In the genomic region with DNA sequence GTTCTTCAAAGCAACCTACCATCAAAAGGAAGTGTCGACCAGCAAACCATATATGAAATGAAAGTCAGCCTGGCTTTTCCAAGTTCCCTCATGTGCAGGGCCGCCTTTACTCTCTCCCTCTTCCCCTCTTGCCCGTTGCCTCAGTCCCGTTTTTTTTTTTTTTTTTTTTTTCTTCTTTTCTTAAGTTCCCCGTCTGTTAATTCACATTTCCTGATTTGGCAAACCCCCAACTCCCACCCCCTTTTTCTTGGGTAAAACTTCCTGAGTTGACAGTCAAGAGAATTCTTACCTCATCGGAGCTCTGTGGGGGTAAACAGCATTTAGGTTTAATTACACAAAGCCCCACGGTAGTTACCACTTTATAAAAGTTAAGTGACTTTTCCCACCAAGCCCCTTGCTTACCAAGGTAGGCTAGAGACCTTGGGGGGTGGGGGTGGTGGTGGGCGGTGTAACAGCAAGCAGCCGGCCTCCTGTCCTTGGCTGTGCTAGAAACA, we compare ENCODE assay signal across 12 mouse cellular contexts.
A peak's percentile ranks its signal among the peaks of the same experiment; 100 is the strongest.
DNase-seq lines count a peak whose midpoint lies in the region; ATAC-seq and TF ChIP-seq lines count a peak whose summit lies in the region.
"Had no signal": no experiment of that assay in that cellular context is flagged by ENCODE, and none has a peak within 500 bp of the region (broad histone marks: within the 10 kb centered on the region; RNA-seq: fewer than 3 reads in every experiment).

No protein-coding gene starts in this region.

- H3K9ac ChIP-seq in heart, embryonic 12.5 days, result no peak overlapping the region
- no peak overlapping the region for H3K9ac ChIP-seq in CH12.LX (ENCODE audit: insufficient read depth, low read depth)
- H3K9ac ChIP-seq in lung, embryonic 16.5 days (ENCODE audit: low read length), result peak overlapping the region; percentile 27; the same call in 1 of the 2 replicates
- H3K9ac ChIP-seq in midbrain, embryonic 11.5 days (ENCODE audit: low read length), result no peak overlapping the region

- in situ Hi-C loops in CH12.LX (cut with MboI; ENCODE audit: low pct_ligation_motif_present, low pct_unique_long_range_greater_than_20kb, low sequenced_read_pairs), result loop anchor here (5.0 kb wide), 1 partner anchor 45 kb away; no protein-coding TSS in a partner anchor

- DNase-seq in heart, postnatal 4 days, result peak; percentile 43
- DNase-seq in CH12.LX (ENCODE audit: extremely low read depth), result no peak
- DNase-seq in midbrain, embryonic 11.5 days (ENCODE audit: low spot score, missing footprints), result no peak
- no peak for DNase-seq in frontal cortex, postnatal 36 days (ENCODE audit: low spot score in 2 of 2)
- DNase-seq in right cerebral cortex, postnatal 25 days, result no peak
- DNase-seq: cerebellum, adult 11 months had no signal

- H3K79me2 ChIP-seq in CH12.LX (replicated peaks; ENCODE audit: control insufficient read depth, extremely low read depth, insufficient read depth, poor library complexity, severe bottlenecking), result no peaks in the 10 kb centered on the region

- H3K9me3 ChIP-seq in heart, embryonic 12.5 days (replicated peaks), result no peaks in the 10 kb centered on the region
- H3K9me3 ChIP-seq in CH12.LX (replicated peaks; ENCODE audit: low read length), result no peaks in the 10 kb centered on the region
- H3K9me3 ChIP-seq in lung, embryonic 16.5 days (ENCODE audit: control insufficient read depth, low read length), result no peaks in the 10 kb centered on the region
- no peaks in the 10 kb centered on the region for H3K9me3 ChIP-seq in midbrain, embryonic 11.5 days (ENCODE audit: control insufficient read depth, low read length)

- no peaks in the 10 kb centered on the region for H3K4me1 ChIP-seq in heart, embryonic 12.5 days (replicated peaks)
- H3K4me1 ChIP-seq in CH12.LX (ENCODE audit: control insufficient read depth in 1 of 2, insufficient read depth in 2 of 2), result peaks cover 24 to 63% of the 10 kb centered on the region in 2 experiments
- peaks cover 5% of the 10 kb centered on the region; the same call in 1 of the 2 replicates for H3K4me1 ChIP-seq in bone marrow, adult 2 months (ENCODE audit: control insufficient read depth, insufficient read depth, low read length)
- 0 out of 2 replicates have a peak, but pooled peaks cover 1% of the 10 kb centered on the region for H3K4me1 ChIP-seq in lung, embryonic 16.5 days (replicated peaks; ENCODE audit: control insufficient read depth, insufficient read depth, low read length)
- no peaks in the 10 kb centered on the region for H3K4me1 ChIP-seq in midbrain, embryonic 11.5 days (ENCODE audit: control insufficient read depth, insufficient read depth, low read length)

- H3K4me3 ChIP-seq in heart, embryonic 12.5 days, result no peak overlapping the region
- H3K4me3 ChIP-seq in CH12.LX (replicated peaks in 1 of 3; ENCODE audit: low read depth in 2 of 3, low read length in 2 of 3, poor library complexity in 1 of 3), result no peak overlapping the region
- H3K4me3 ChIP-seq in bone marrow, adult 2 months (replicated peaks; ENCODE audit: control insufficient read depth, low read depth, low read length), result no peak overlapping the region
- no peak overlapping the region for H3K4me3 ChIP-seq in lung, embryonic 16.5 days (ENCODE audit: low read length)
- no peak overlapping the region for H3K4me3 ChIP-seq in midbrain, embryonic 11.5 days (ENCODE audit: low read depth, low read length)
- H3K4me3 ChIP-seq: heart, adult 2 months had no signal

- no peak for TF ChIP-seq POLR2A in CH12.LX (IDR thresholded peaks at IDR 0.05; ENCODE audit: low read depth, low read length)
- TF ChIP-seq POLR2A in bone marrow, adult 2 months (IDR thresholded peaks at IDR 0.05; ENCODE audit: borderline replicate concordance, control insufficient read depth, low read depth, low read length), result no peak

- TF ChIP-seq RAD21 in CH12.LX (IDR thresholded peaks at IDR 0.05; ENCODE audit: low read depth, low read length), result no peak

- ATAC-seq in heart, embryonic 12.5 days (ENCODE audit: insufficient number of reproducible peaks, low FRiP score), result no peak
- peak; percentile 48; the same call in 1 of the 2 replicates for ATAC-seq in lung, embryonic 16.5 days (ENCODE audit: low read depth)
- ATAC-seq in midbrain, embryonic 11.5 days (ENCODE audit: low FRiP score), result no peak
- ATAC-seq: Patski had no signal

- dilution Hi-C loops in CH12.LX (cut with MboI; ENCODE audit: extremely low pct_ligation_motif_present, extremely low pct_unique_long_range_greater_than_20kb, low sequenced_read_pairs), result no loop called here

- TF ChIP-seq CTCF in CH12.LX (conservative IDR thresholded peaks at IDR 0.05 in 1 of 2, IDR thresholded peaks at IDR 0.05 in 1 of 2; ENCODE audit: low read depth in 2 of 2, low read length in 2 of 2), result no peak
- no peak for TF ChIP-seq CTCF in bone marrow, adult 2 months (IDR thresholded peaks at IDR 0.05; ENCODE audit: control insufficient read depth, insufficient read depth, low read length)

- no peaks in the 10 kb centered on the region for H3K36me3 ChIP-seq in heart, embryonic 12.5 days
- H3K36me3 ChIP-seq in CH12.LX (replicated peaks in 1 of 2; ENCODE audit: control insufficient read depth in 1 of 2, insufficient read depth in 1 of 2, low read length in 1 of 2), result no peaks in the 10 kb centered on the region
- H3K36me3 ChIP-seq in lung, embryonic 16.5 days (ENCODE audit: control insufficient read depth, insufficient read depth, low read length), result no peaks in the 10 kb centered on the region
- H3K36me3 ChIP-seq in midbrain, embryonic 11.5 days (ENCODE audit: control insufficient read depth, insufficient read depth, low read length), result no peaks in the 10 kb centered on the region

- TF ChIP-seq EP300 in CH12.LX (IDR thresholded peaks at IDR 0.05; ENCODE audit: low read length), result no peak

- H3K4me2 ChIP-seq in heart, embryonic 12.5 days, result no peak overlapping the region
- no peak overlapping the region for H3K4me2 ChIP-seq in CH12.LX (ENCODE audit: insufficient read depth, low read depth, poor library complexity, severe bottlenecking)
- no peak overlapping the region for H3K4me2 ChIP-seq in lung, embryonic 16.5 days (ENCODE audit: low read depth, low read length)
- H3K4me2 ChIP-seq in midbrain, embryonic 11.5 days, result no peak overlapping the region

- H3K27me3 ChIP-seq in heart, embryonic 12.5 days (replicated peaks), result no peaks in the 10 kb centered on the region
- no peaks in the 10 kb centered on the region for H3K27me3 ChIP-seq in CH12.LX (replicated peaks)
- H3K27me3 ChIP-seq in lung, embryonic 16.5 days (ENCODE audit: control insufficient read depth, insufficient read depth, low read depth, low read length), result no peaks in the 10 kb centered on the region
- no peaks in the 10 kb centered on the region for H3K27me3 ChIP-seq in midbrain, embryonic 11.5 days (ENCODE audit: control insufficient read depth, insufficient read depth, low read length)
- H3K27me3 ChIP-seq: Patski had no signal

- WGBS in heart, embryonic 12.5 days, result 49% methylated on average over 9 of the region's 9 CpGs
- WGBS in bone marrow, adult 2 months, result 12% methylated on average over 9 of the region's 9 CpGs
- 20% methylated on average over 9 of the region's 9 CpGs for WGBS in lung, embryonic 16.5 days
- WGBS in midbrain, embryonic 11.5 days, result 79% methylated on average over 8 of the region's 9 CpGs

- no peak overlapping the region for H3K27ac ChIP-seq in heart, embryonic 12.5 days (ENCODE audit: poor library complexity, severe bottlenecking)
- no peak overlapping the region for H3K27ac ChIP-seq in CH12.LX (ENCODE audit: insufficient read depth, low read depth)
- peak overlapping the region; percentile 75; the same call in 1 of the 2 replicates for H3K27ac ChIP-seq in bone marrow, adult 2 months (ENCODE audit: control insufficient read depth, insufficient read depth, low read depth, low read length, poor library complexity)
- peak overlapping the region; percentile 54; the same call in 1 of the 2 replicates for H3K27ac ChIP-seq in lung, embryonic 16.5 days (ENCODE audit: low read length)
- H3K27ac ChIP-seq in midbrain, embryonic 11.5 days (ENCODE audit: low read depth, low read length), result no peak overlapping the region
- H3K27ac ChIP-seq: heart, adult 2 months; kidney, postnatal 0 days had no signal

TF ChIP-seq in CH12.LX, 34 proteins besides CTCF, POLR2A, EP300 and RAD21:
- peak; percentile 27; the same call in 1 of the 2 replicates for TF ChIP-seq MXI1 (IDR thresholded peaks at IDR 0.05; ENCODE audit: low read depth, low read length)
- no peak for TF ChIP-seq BHLHE40 (IDR thresholded peaks at IDR 0.05; ENCODE audit: low read depth, low read length)
- TF ChIP-seq JUN (IDR thresholded peaks at IDR 0.05; ENCODE audit: insufficient read depth, low read depth, low read length), result no peak
- no peak for TF ChIP-seq NRF1 (IDR thresholded peaks at IDR 0.05; ENCODE audit: low read depth, low read length)
- TF ChIP-seq MYC (IDR thresholded peaks at IDR 0.05; ENCODE audit: low read depth, low read length), result no peak
- TF ChIP-seq JUND (conservative IDR thresholded peaks at IDR 0.05; ENCODE audit: low read depth, low read length), result no peak
- TF ChIP-seq ZNF384 (IDR thresholded peaks at IDR 0.05; ENCODE audit: low read depth, low read length), result peak; percentile 71

Comparison
In these comparisons a context has a peak if more than half of its experiments do, and no peak if none do; other contexts are left out.
1. H3K27ac ChIP-seq: peak in bone marrow, adult 2 months (single experiment) and lung, embryonic 16.5 days (single experiment); none in heart, embryonic 12.5 days (single experiment), CH12.LX (single experiment) and midbrain, embryonic 11.5 days (single experiment).